Mouse (Mus musculus): Measurements from ENCODE around the gene Adgre5. TPM values are rescaled to one million over a fixed set of nuclear protein-coding genes. Genes with fewer than 3 reads are reported as not detected.

Gene Adgre5
- 12.2 and 12.6 TPM in 2 replicates for polyA plus RNA-seq (2014; fragmentation: Nextera tagmentation; extraction: Ambion mirVana)

GRCm38 (mm10) chr8:83740976-83741741 lies at the start of gene Adgre5:
TSS of gene Adgre5 (minus strand) at chr8:83741326.
- H3K4me1 ChIP-seq (replicated peaks; ENCODE audit: control insufficient read depth, insufficient read depth, low read length): 0 out of 2 replicates have a peak, but pooled peaks cover 4% of the 10 kb centered on the region
- ATAC-seq (replicated peaks; ENCODE audit: low FRiP score) (no peak), DNase-seq (ENCODE audit: low spot score) (peak; percentile 74)
- peak within 1 kb of the TSS; percentile 75 for H3K4me2 ChIP-seq (ENCODE audit: low read depth, low read length, severe bottlenecking)
- no peaks in the 10 kb centered on the region for H3K36me3 ChIP-seq (ENCODE audit: control insufficient read depth, insufficient read depth, low read length)
- peaks cover 26% of the 10 kb centered on the region for H3K27me3 ChIP-seq (ENCODE audit: control insufficient read depth, insufficient read depth, low read length)
- peak within 1 kb of the TSS; percentile 44 for H3K4me3 ChIP-seq (ENCODE audit: low read depth, low read length)
- H3K27ac ChIP-seq (ENCODE audit: low read depth, low read length): no peak within 1 kb of the TSS
- whole genome bisulfite sequencing: under 1% methylated on average over 47 of the region's 56 CpGs
- H3K9ac ChIP-seq (ENCODE audit: low read length): peak within 1 kb of the TSS; percentile 45
- H3K9me3 ChIP-seq (ENCODE audit: control insufficient read depth, low read length): no peaks in the 10 kb centered on the region; the same call in 1 of the 2 replicates

DNA sequence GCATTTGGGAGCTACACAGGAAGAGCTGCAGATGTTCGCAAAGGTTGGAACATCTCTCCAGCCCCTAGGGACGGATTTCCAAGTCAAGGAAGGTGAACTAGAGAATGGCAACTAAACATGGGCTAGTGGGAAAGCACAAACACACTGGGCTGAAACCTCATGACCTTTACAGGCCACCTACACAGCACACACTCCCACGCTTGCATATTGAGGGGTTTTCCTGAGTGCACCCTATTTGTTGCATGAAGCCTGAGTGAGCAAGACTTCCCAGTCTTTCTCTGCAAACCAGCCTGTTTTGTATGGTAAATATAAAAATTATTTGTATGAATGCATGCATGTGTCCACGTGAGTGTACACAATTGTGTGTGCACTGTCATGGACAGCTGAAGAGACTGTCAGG lies 48.7 kb upstream of the Adgre5 start:
- Histone ChIP-seq H3K9me3 (ENCODE audit: control insufficient read depth, low read length) (no peaks in the 10 kb centered on the region), H3K27ac (ENCODE audit: low read depth, low read length) (no peak overlapping the region), H3K9ac (ENCODE audit: low read length) (no peak overlapping the region), H3K36me3 (ENCODE audit: control insufficient read depth, insufficient read depth, low read length) (no peaks in the 10 kb centered on the region), H3K27me3 (ENCODE audit: control insufficient read depth, insufficient read depth, low read length) (no peaks in the 10 kb centered on the region), H3K4me3 (ENCODE audit: low read depth, low read length) (no peak overlapping the region), H3K4me2 (ENCODE audit: low read depth, low read length, severe bottlenecking) (no peak overlapping the region), H3K4me1 (replicated peaks; ENCODE audit: control insufficient read depth, insufficient read depth, low read length) (no peaks in the 10 kb centered on the region)
- no peak for DNase-seq (ENCODE audit: low spot score)
- ATAC-seq (replicated peaks; ENCODE audit: low FRiP score): no peak
- 78% methylated on average over 4 of the region's 4 CpGs for WGBS

- H3K9me3 ChIP-seq (ENCODE audit: control insufficient read depth, low read length): no peaks in the 10 kb centered on the region
- H3K27me3 ChIP-seq (ENCODE audit: control insufficient read depth, insufficient read depth, low read length): no peaks in the 10 kb centered on the region; the same call in 1 of the 2 replicates
- ATAC-seq (replicated peaks; ENCODE audit: low FRiP score): no peak
- no peak overlapping the region for H3K27ac ChIP-seq (ENCODE audit: low read depth, low read length)
- WGBS: 76% methylated on average over 10 of the region's 10 CpGs
- no peak for DNase-seq (ENCODE audit: low spot score)
- H3K4me2 ChIP-seq (ENCODE audit: low read depth, low read length, severe bottlenecking): no peak overlapping the region
- no peak overlapping the region for H3K9ac ChIP-seq (ENCODE audit: low read length)
- no peaks in the 10 kb centered on the region for H3K4me1 ChIP-seq (replicated peaks; ENCODE audit: control insufficient read depth, insufficient read depth, low read length)
- no peak overlapping the region for H3K4me3 ChIP-seq (ENCODE audit: low read depth, low read length)
- no peaks in the 10 kb centered on the region for H3K36me3 ChIP-seq (ENCODE audit: control insufficient read depth, insufficient read depth, low read length)
Observed at GRCm38 (mm10) chr8:83785046-83785445, 43.9 kb upstream of the Adgre5 start.

GRCm38 (mm10) chr8:83782832-83783558 lies 41.9 kb upstream of the Adgre5 start:
- Histone ChIP-seq H3K27me3 (ENCODE audit: control insufficient read depth, insufficient read depth, low read length) (no peaks in the 10 kb centered on the region; the same call in 1 of the 2 replicates), H3K36me3 (ENCODE audit: control insufficient read depth, insufficient read depth, low read length) (no peaks in the 10 kb centered on the region), H3K4me3 (ENCODE audit: low read depth, low read length) (no peak overlapping the region), H3K9me3 (ENCODE audit: control insufficient read depth, low read length) (no peaks in the 10 kb centered on the region), H3K4me1 (replicated peaks; ENCODE audit: control insufficient read depth, insufficient read depth, low read length) (no peaks in the 10 kb centered on the region), H3K27ac (ENCODE audit: low read depth, low read length) (no peak overlapping the region), H3K9ac (ENCODE audit: low read length) (peak overlapping the region; percentile 37; the same call in 1 of the 2 replicates), H3K4me2 (ENCODE audit: low read depth, low read length, severe bottlenecking) (no peak overlapping the region)
- ATAC-seq (replicated peaks; ENCODE audit: low FRiP score): peak; percentile 58; the same call in 1 of the 2 replicates
- DNase-seq (ENCODE audit: low spot score): peak; percentile 88
- 14% methylated on average over 28 of the region's 28 CpGs for WGBS

DNA sequence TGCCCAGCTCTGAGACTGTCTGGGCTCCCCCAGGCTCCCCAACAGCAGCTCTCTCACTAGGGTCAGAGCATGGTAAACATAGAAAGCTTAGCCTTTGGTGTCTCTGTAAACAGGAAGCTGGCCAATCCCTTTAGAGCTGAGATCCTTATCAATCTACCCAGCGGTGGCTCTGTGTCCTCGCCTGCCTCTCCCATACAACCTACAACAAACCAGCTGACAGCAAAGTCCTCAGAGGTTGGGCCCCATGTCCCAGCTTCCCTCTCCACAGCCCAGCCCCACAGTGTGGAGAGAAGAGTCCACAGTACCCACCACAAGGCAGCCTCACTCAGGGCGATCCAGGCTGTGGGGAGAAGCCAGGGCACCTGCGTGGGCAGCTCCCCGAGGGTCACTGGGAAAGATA lies 38.5 kb upstream of the Adgre5 start:
- Histone ChIP-seq H3K4me1 (replicated peaks; ENCODE audit: control insufficient read depth, insufficient read depth, low read length) (no peaks in the 10 kb centered on the region), H3K27ac (ENCODE audit: low read depth, low read length) (no peak overlapping the region), H3K4me2 (ENCODE audit: low read depth, low read length, severe bottlenecking) (no peak overlapping the region), H3K36me3 (ENCODE audit: control insufficient read depth, insufficient read depth, low read length) (no peaks in the 10 kb centered on the region), H3K9ac (ENCODE audit: low read length) (no peak overlapping the region), H3K4me3 (ENCODE audit: low read depth, low read length) (no peak overlapping the region), H3K27me3 (ENCODE audit: control insufficient read depth, insufficient read depth, low read length) (no peaks in the 10 kb centered on the region; the same call in 1 of the 2 replicates), H3K9me3 (ENCODE audit: control insufficient read depth, low read length) (no peaks in the 10 kb centered on the region)
- WGBS: 72% methylated on average over 5 of the region's 5 CpGs
- ATAC-seq (replicated peaks; ENCODE audit: low FRiP score) (no peak), DNase-seq (ENCODE audit: low spot score) (no peak)

GRCm38 (mm10) chr8:83778051-83778450 lies 36.9 kb upstream of the Adgre5 start:
- DNase-seq (ENCODE audit: low spot score) (no peak), ATAC-seq (replicated peaks; ENCODE audit: low FRiP score) (no peak)
- no peak overlapping the region for H3K9ac ChIP-seq (ENCODE audit: low read length)
- H3K27me3 ChIP-seq (ENCODE audit: control insufficient read depth, insufficient read depth, low read length): no peaks in the 10 kb centered on the region; the same call in 1 of the 2 replicates
- no peak overlapping the region for H3K27ac ChIP-seq (ENCODE audit: low read depth, low read length)
- H3K4me3 ChIP-seq (ENCODE audit: low read depth, low read length): no peak overlapping the region
- 74% methylated on average over 3 of the region's 3 CpGs for WGBS
- H3K4me1 ChIP-seq (replicated peaks; ENCODE audit: control insufficient read depth, insufficient read depth, low read length): no peaks in the 10 kb centered on the region
- no peaks in the 10 kb centered on the region for H3K9me3 ChIP-seq (ENCODE audit: control insufficient read depth, low read length)
- no peak overlapping the region for H3K4me2 ChIP-seq (ENCODE audit: low read depth, low read length, severe bottlenecking)
- no peaks in the 10 kb centered on the region for H3K36me3 ChIP-seq (ENCODE audit: control insufficient read depth, insufficient read depth, low read length)

DNA sequence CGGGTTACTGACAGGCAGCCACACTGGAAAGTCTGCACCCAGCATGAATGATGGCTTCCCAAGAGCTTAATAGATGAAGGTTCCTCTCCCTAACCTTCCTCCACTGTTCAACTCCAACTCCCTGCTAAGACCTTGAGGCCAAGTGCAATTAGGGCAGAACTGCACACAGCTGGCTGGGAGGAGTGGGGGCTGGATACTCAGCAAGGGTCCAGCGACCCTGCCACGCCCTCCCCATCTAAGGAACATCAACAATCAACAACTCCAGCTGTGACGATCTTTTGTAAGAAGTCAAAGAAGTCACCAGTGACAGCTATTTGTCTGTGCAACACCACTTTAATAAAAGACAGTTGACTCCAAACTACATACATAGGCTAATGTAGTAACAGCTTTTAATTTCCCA lies 35.5 kb upstream of the Adgre5 start:
- DNase-seq (ENCODE audit: low spot score) (no peak), ATAC-seq (replicated peaks; ENCODE audit: low FRiP score) (no peak)
- no peaks in the 10 kb centered on the region for H3K36me3 ChIP-seq (ENCODE audit: control insufficient read depth, insufficient read depth, low read length)
- no peaks in the 10 kb centered on the region for H3K9me3 ChIP-seq (ENCODE audit: control insufficient read depth, low read length)
- H3K27ac ChIP-seq (ENCODE audit: low read depth, low read length): no peak overlapping the region
- no peak overlapping the region for H3K9ac ChIP-seq (ENCODE audit: low read length)
- no peaks in the 10 kb centered on the region; the same call in 1 of the 2 replicates for H3K27me3 ChIP-seq (ENCODE audit: control insufficient read depth, insufficient read depth, low read length)
- 59% methylated on average over 4 of the region's 4 CpGs for WGBS
- no peaks in the 10 kb centered on the region; the same call in 1 of the 2 replicates for H3K4me1 ChIP-seq (replicated peaks; ENCODE audit: control insufficient read depth, insufficient read depth, low read length)
- H3K4me2 ChIP-seq (ENCODE audit: low read depth, low read length, severe bottlenecking): no peak overlapping the region
- H3K4me3 ChIP-seq (ENCODE audit: low read depth, low read length): no peak overlapping the region

DNA sequence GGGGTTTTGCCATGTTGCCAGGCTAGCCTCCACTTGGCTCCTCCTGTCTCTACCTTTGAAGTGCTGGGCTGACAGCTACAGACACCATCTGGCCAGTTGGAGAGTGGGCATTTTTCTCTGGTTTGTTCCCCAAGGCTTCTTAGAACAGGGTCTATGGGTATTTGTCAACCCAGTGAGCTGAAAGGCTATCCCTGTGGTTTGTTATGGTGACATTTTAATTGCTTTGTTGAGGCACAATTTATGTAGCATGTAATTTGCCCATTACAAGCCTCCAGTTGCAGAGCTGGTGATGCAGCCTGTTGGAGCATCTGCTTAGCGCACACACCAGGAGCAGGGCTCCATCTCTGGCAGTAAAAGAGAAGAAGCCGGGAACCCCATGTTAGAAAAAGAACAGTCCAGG lies 33.1 kb upstream of the Adgre5 start:
- H3K4me2 ChIP-seq (ENCODE audit: low read depth, low read length, severe bottlenecking): no peak overlapping the region
- H3K4me1 ChIP-seq (replicated peaks; ENCODE audit: control insufficient read depth, insufficient read depth, low read length): no peaks in the 10 kb centered on the region; the same call in 1 of the 2 replicates
- no peak overlapping the region for H3K27ac ChIP-seq (ENCODE audit: low read depth, low read length)
- no peak overlapping the region for H3K4me3 ChIP-seq (ENCODE audit: low read depth, low read length)
- DNase-seq (ENCODE audit: low spot score) (no peak), ATAC-seq (replicated peaks; ENCODE audit: low FRiP score) (no peak)
- WGBS: 97% methylated on average over 2 of the region's 2 CpGs
- H3K9ac ChIP-seq (ENCODE audit: low read length): no peak overlapping the region
- no peaks in the 10 kb centered on the region for H3K36me3 ChIP-seq (ENCODE audit: control insufficient read depth, insufficient read depth, low read length)
- no peaks in the 10 kb centered on the region for H3K9me3 ChIP-seq (ENCODE audit: control insufficient read depth, low read length)
- no peaks in the 10 kb centered on the region for H3K27me3 ChIP-seq (ENCODE audit: control insufficient read depth, insufficient read depth, low read length)
